Mouse (Mus musculus) hindlimb bud, embryonic 11.5 days (tissue): ENCODE data around the gene E2f6.

ENCODE experiments used
- DNase-seq: peaks from one replicate; pipeline ENCODE4 v3.0.0-alpha.2; 2012; ENCODE audit warnings: low read depth, low spot score; ENCODE audit errors: extremely low spot score

Gene E2f6

GRCm38 (mm10) chr12:16800259-16800958 is 10.4 kb upstream of the E2f6 start, which contains the start of gene Greb1:
TSS of gene Greb1 (minus strand) at chr12:16800886.
- DNase-seq = no peak

GRCm38 (mm10) chr12:16800959-16801315 is 9.8 kb upstream of the E2f6 start:
- no peak for DNase-seq

- no peak for DNase-seq
Observed at GRCm38 (mm10) chr12:16803237-16803955, 7.4 kb upstream of the E2f6 start.

- DNase-seq = no peak
Observed at GRCm38 (mm10) chr12:16803956-16804430, 6.8 kb upstream of the E2f6 start.

GRCm38 (mm10) chr12:16805511-16805910 is 5.3 kb upstream of the E2f6 start:
- no peak for DNase-seq

GRCm38 (mm10) chr12:16808045-16808444 is 2.7 kb upstream of the E2f6 start:
- DNase-seq = no peak

GRCm38 (mm10) chr12:16811477-16811876 is 714 bp downstream of the E2f6 start:
- DNase-seq = no peak

GRCm38 (mm10) chr12:16817147-16817546 is 6.4 kb downstream of the E2f6 start:
- DNase-seq = no peak

- DNase-seq = no peak
Observed at GRCm38 (mm10) chr12:16818513-16818912, 7.8 kb downstream of the E2f6 start.

- DNase-seq = no peak
Observed at GRCm38 (mm10) chr12:16820761-16821160, 10.0 kb downstream of the E2f6 start.

- DNase-seq = no peak
Observed at GRCm38 (mm10) chr12:16822181-16822734, 11.5 kb downstream of the E2f6 start.

GRCm38 (mm10) chr12:16823701-16824100 is 12.9 kb downstream of the E2f6 start:
- DNase-seq = no peak

GRCm38 (mm10) chr12:16828505-16828904 is 17.7 kb downstream of the E2f6 start:
- no peak for DNase-seq

- DNase-seq = no peak
Observed at GRCm38 (mm10) chr12:16829785-16830184, 19.0 kb downstream of the E2f6 start.

- no peak for DNase-seq
Observed at GRCm38 (mm10) chr12:16831071-16831470, 20.3 kb downstream of the E2f6 start.

- DNase-seq = no peak
Observed at GRCm38 (mm10) chr12:16834701-16835100, 23.9 kb downstream of the E2f6 start.

- no peak for DNase-seq
Observed at GRCm38 (mm10) chr12:16836188-16836587, 25.4 kb downstream of the E2f6 start.

- no peak for DNase-seq
Observed at GRCm38 (mm10) chr12:16837766-16838165, 27.0 kb downstream of the E2f6 start.

- no peak for DNase-seq
Observed at GRCm38 (mm10) chr12:16840842-16841782, 30.3 kb downstream of the E2f6 start.

GRCm38 (mm10) chr12:16844623-16845592 is 34.1 kb downstream of the E2f6 start:
- DNase-seq = no peak
